Mouse (Mus musculus) MEL (cell line): ENCODE results near the gene Bbs9.

Experiments used
- CTCF ChIP-seq, 3 experiments: IDR thresholded peaks in 2 of 3; conservative IDR thresholded peaks in 1 of 3; 2 replicates each; pipeline ENCODE4 v1.5.1; 2011 to 2012; ENCODE audit warnings: low read length in 3 of 3, low read depth in 2 of 3, mild to moderate bottlenecking in 2 of 3, improper control_type of control experiment in 1 of 3, inconsistent platforms in 1 of 3, mixed read lengths in 1 of 3, moderate library complexity in 1 of 3; ENCODE audit not compliant: control insufficient read depth in 1 of 3, insufficient read depth in 1 of 3, poor library complexity in 1 of 3, severe bottlenecking in 1 of 3
- MYC ChIP-seq: IDR thresholded peaks from 2 replicates; pipeline ENCODE4 v1.6.1; 2011; ENCODE audit warnings: low read depth, mild to moderate bottlenecking, low read length, improper control_type of control experiment, moderate library complexity
- RCOR1 ChIP-seq: IDR thresholded peaks from 2 replicates; pipeline ENCODE4 v1.6.1; 2012; ENCODE audit warnings: low read depth, mild to moderate bottlenecking, inconsistent platforms, low read length, improper control_type of control experiment
- TBP ChIP-seq: IDR thresholded peaks from 2 replicates; pipeline ENCODE4 v1.8.0; 2011; ENCODE audit warnings: low read depth, low read length, improper control_type of control experiment
- USF1 ChIP-seq: IDR thresholded peaks from 2 replicates; pipeline ENCODE4 v1.6.1; 2014; ENCODE audit warnings: low read depth, mild to moderate bottlenecking, inconsistent platforms, low read length, improper control_type of control experiment, moderate library complexity

DNA sequence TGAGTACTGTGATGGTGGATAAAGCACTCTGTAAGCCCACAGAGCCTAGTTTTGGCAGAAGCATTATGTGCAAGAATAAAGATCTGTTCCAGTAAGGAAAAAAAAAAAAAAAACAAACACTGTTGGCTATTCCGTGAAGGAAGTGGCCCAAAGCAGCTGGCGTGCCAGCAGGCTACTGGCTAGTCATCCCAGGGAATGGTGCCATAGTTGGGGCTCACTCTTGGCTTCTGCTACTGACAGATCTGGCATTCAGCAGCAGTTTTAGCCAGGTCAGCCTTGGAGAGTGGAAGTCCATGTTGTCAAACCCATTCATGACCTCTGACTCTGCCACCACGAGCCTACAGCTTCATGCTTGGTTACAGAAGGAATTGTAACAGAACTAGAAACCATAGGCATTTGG is 13.6 kb upstream of the Bbs9 start:
- TF ChIP-seq CTCF (IDR thresholded peaks at IDR 0.05 in 2 of 3, conservative IDR thresholded peaks at IDR 0.05 in 1 of 3; ENCODE audit: control insufficient read depth in 1 of 3, insufficient read depth in 1 of 3, low read depth in 2 of 3, low read length in 3 of 3, poor library complexity in 1 of 3, severe bottlenecking in 1 of 3) (no peak), USF1 (no peak), RCOR1 (no peak), TBP (no peak), MYC (no peak)
